Mouse (Mus musculus) cerebellum, adult 2 months (tissue): ENCODE data around the gene Cgrrf1. TPM values are rescaled to one million over a fixed set of nuclear protein-coding genes. Genes with fewer than 3 reads are reported as not detected.
A peak's percentile ranks its signal among the peaks of the same experiment; 100 is the strongest.

Source experiments
- DNase-seq, 2 experiments: peaks; one replicate each; pipeline ENCODE4 v3.0.0; 2021
- H3K27ac ChIP-seq: fragments of 200-500 bp; 2 replicates; pipeline ENCODE4 v1.5.1; 2012; ENCODE audit warnings: low read length, control low read depth, inconsistent platforms; ENCODE audit not compliant: insufficient read depth
- H3K27me3 ChIP-seq: fragments of 200-500 bp; 2 replicates; pipeline ENCODE4 v1.6.1; 2012; ENCODE audit warnings: inconsistent platforms, mild to moderate bottlenecking, low read length, moderate library complexity; ENCODE audit not compliant: control insufficient read depth, insufficient read depth
- H3K4me1 ChIP-seq: fragments of 200-500 bp; 2 replicates; pipeline ENCODE4 v1.6.1; 2011; ENCODE audit warnings: low read length; ENCODE audit not compliant: control insufficient read depth, insufficient read depth
- H3K4me3 ChIP-seq: fragments of 200-500 bp; replicated peaks from 2 replicates; pipeline ENCODE3; 2011; ENCODE audit warnings: mild to moderate bottlenecking, low read depth, low read length, control low read depth; ENCODE audit not compliant: insufficient read depth
- CTCF ChIP-seq: fragments of 200-500 bp; IDR thresholded peaks from 2 replicates; pipeline ENCODE4 v1.5.1; 2011; ENCODE audit warnings: low read depth, mild to moderate bottlenecking, control low read depth, low read length, moderate library complexity, borderline replicate concordance; ENCODE audit not compliant: insufficient read depth
- POLR2A ChIP-seq: fragments of 200-500 bp; IDR thresholded peaks from 2 replicates; pipeline ENCODE4 v1.6.1; 2011; ENCODE audit warnings: low read length, control low read depth, borderline replicate concordance; ENCODE audit not compliant: insufficient read depth
- WGBS: fragments of 180-500 bp; shearing (Covaris S2); methylation state at CpG from one replicate; pipeline ENCODE4 v1.1.7; 2018; 5-methylcytosine and 5-hydroxymethylcytosine counted together
- polyA plus RNA-seq: library from polyadenylated mRNA; depleted of rRNA; stranded (reverse); fragments of >200 nt; gene quantifications from 2 replicates; pipeline ENCODE4 v1.2.3, GENCODE M21; 2012; rRNA removed

Cgrrf1 gene
- polyA plus RNA-seq, 1 experiment = 63.6 TPM

GRCm38 (mm10) chr14:46884701-46885428, 52.9 kb downstream of the Cgrrf1 start:
- WGBS = under 1% methylated on average over 47 of the region's 52 CpGs

DNA sequence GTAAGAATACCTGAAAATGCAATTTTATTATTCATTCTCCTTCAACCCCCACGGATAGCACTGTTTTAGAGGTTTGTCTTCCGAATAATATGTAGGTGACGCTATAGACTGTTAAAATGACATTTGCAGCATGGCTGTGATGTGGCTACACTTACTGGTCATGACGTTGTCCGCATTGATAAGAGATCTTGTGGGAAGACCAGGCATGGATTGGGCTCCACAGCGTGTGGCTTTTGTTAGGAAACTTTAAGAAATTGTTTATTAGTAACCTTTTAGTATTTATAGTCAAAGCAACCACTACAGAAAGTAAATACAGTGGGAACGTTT, 53.5 kb downstream of the Cgrrf1 start:
- Histone ChIP-seq H3K27ac (no peak overlapping the region), H3K27me3 (no peaks in the 10 kb centered on the region), H3K4me3 (peak overlapping the region; percentile 56), H3K4me1 (no peaks in the 10 kb centered on the region)
- 15% methylated on average over 7 of the region's 7 CpGs for WGBS
- TF ChIP-seq POLR2A = no peak
- TF ChIP-seq CTCF = no peak
- DNase-seq = peak in 1 of 2 experiments; percentile 16

More at GRCm38 (mm10) chr14:46884701-46885428, 52.9 kb downstream of the Cgrrf1 start:
- Histone ChIP-seq H3K27me3 (no peaks in the 10 kb centered on the region), H3K27ac (0 out of 2 replicates have a peak overlapping the region, but pooled peaks have one; percentile 4), H3K4me3 (peak overlapping the region; percentile 56), H3K4me1 (no peaks in the 10 kb centered on the region)
- DNase-seq = peak; percentile 67 to 71
- TF ChIP-seq CTCF = no peak
- TF ChIP-seq POLR2A = 0 out of 2 replicates have a peak, but pooled peaks have one; percentile 20

- TF ChIP-seq POLR2A (no peak), CTCF (no peak)
- H3K27ac ChIP-seq = no peak overlapping the region
- 62% methylated on average over 5 of the region's 5 CpGs for WGBS
Observed at GRCm38 (mm10) chr14:46885891-46886301, 54.0 kb downstream of the Cgrrf1 start.

DNA sequence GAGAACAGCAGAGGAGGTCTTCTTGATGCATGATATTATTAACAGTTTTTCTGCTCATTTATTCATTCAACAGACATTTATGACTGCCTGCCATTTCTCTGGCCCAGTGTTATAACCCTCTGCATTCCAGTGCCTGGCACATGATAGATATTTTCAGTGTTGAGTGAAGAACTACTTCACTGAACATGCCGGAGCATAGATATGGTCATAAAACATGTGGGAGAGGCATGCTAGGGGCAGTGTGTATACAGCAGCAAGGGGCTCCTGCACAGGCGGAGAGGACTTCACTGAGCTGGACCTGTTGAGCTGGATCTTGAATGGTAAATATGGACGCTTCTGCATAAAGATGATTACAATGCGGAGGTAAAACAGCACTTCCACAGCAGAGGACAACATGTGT, 57.2 kb downstream of the Cgrrf1 start:
- no peak for DNase-seq
- no peaks in the 10 kb centered on the region for H3K4me1 ChIP-seq
- H3K4me3 ChIP-seq = no peak overlapping the region
- TF ChIP-seq POLR2A (no peak), CTCF (no peak)
- 89% methylated on average over 4 of the region's 4 CpGs for WGBS
- no peak overlapping the region for H3K27ac ChIP-seq
- H3K27me3 ChIP-seq = no peaks in the 10 kb centered on the region

More at GRCm38 (mm10) chr14:46885891-46886301, 54.0 kb downstream of the Cgrrf1 start:
- peak; percentile 12 to 30 for DNase-seq
- no peak overlapping the region for H3K4me3 ChIP-seq
- no peaks in the 10 kb centered on the region for H3K4me1 ChIP-seq
- H3K27me3 ChIP-seq = no peaks in the 10 kb centered on the region

- no peaks in the 10 kb centered on the region for H3K27me3 ChIP-seq
- H3K4me3 ChIP-seq = no peak overlapping the region
- no peak overlapping the region for H3K27ac ChIP-seq
- 95% methylated on average over 10 of the region's 10 CpGs for WGBS
- no peak for DNase-seq
- no peak for TF ChIP-seq CTCF
- no peak for TF ChIP-seq POLR2A
- H3K4me1 ChIP-seq = no peaks in the 10 kb centered on the region
Observed at GRCm38 (mm10) chr14:46893961-46894360, 62.0 kb downstream of the Cgrrf1 start.

GRCm38 (mm10) chr14:46897953-46898352, 66.0 kb downstream of the Cgrrf1 start:
- 85% methylated on average over 5 of the region's 5 CpGs for WGBS
- Histone ChIP-seq H3K27me3 (no peaks in the 10 kb centered on the region), H3K4me1 (no peaks in the 10 kb centered on the region), H3K4me3 (no peak overlapping the region), H3K27ac (no peak overlapping the region)
- TF ChIP-seq CTCF (no peak), POLR2A (no peak)
- no peak for DNase-seq

DNA sequence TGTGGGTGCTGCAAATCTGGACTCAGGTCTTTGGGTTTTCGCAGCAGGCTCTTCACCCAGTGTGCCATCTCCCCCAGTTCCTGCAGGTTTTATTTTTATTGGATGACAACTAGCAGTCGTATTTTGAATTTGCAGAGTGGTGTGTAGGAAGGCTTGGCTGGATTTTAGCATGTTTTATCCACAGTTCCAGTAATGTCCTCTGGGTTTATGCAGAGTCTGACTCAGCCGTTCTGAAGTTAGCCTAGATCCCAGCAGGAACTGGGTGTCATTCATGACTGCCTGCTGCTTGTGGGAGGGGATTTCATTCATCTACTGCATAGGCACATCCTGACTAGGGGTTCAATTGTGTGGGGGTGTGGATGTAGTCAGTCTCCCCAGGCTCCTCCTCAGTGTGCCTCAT, 66.7 kb downstream of the Cgrrf1 start:
- Histone ChIP-seq H3K27me3 (no peaks in the 10 kb centered on the region), H3K4me1 (no peaks in the 10 kb centered on the region), H3K4me3 (no peak overlapping the region), H3K27ac (no peak overlapping the region)
- no peak for DNase-seq
- TF ChIP-seq POLR2A = no peak
- TF ChIP-seq CTCF = no peak
- WGBS = 53% methylated on average over 3 of the region's 3 CpGs

DNA sequence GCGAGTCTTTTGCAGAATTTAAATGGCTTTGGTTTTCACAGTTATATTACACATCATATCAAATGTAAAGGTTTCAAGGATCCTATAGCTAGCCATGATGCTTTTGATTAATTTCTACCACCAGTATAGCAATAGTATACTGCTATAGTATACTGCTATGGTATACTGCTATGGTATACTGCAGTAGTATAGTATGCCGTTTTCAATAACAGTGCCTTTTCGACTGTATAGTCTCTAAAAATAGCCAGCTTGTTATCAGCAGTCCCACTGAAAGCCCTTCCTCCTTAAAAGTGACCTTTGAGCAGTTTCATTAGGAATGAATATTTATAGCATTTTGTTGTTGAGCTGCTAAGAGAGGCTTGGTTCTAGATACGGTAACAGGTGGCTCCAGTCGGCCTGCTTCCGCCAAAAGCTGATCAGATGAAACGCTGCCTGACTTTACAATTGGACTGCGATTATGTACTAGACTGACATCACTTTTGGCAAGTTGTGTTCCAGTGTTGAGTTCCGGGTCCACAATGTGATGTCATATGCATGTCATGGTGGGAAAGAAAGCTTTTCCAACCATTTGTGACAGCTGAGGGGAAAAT, 70.7 kb downstream of the Cgrrf1 start:
- no peaks in the 10 kb centered on the region for H3K4me1 ChIP-seq
- TF ChIP-seq POLR2A (no peak), CTCF (no peak)
- no peaks in the 10 kb centered on the region for H3K27me3 ChIP-seq
- no peak for DNase-seq
- no peak overlapping the region for H3K27ac ChIP-seq
- 86% methylated on average over 9 of the region's 9 CpGs for WGBS
- no peak overlapping the region for H3K4me3 ChIP-seq

Other genes starting within 250 kb of the Cgrrf1 start
- gene Cdkn3, start 71.6 kb upstream of the Cgrrf1 start, polyA plus RNA-seq = 0.36 and 0.78 TPM in 2 replicates
- 121 TPM in 2 replicates for gene Cnih1, start 43.7 kb upstream of the Cgrrf1 start, polyA plus RNA-seq
- gene Gmfb, start 9.9 kb upstream of the Cgrrf1 start, polyA plus RNA-seq = 66.4 and 67.7 TPM in 2 replicates
- 23.8 and 24.0 TPM in 2 replicates for gene Samd4, start 50.7 kb downstream of the Cgrrf1 start, polyA plus RNA-seq